Mouse (Mus musculus) liver, adult 2 months (tissue): ENCODE measurements around the gene Srebf2. TPM values are rescaled to one million over a fixed set of nuclear protein-coding genes. Genes with fewer than 3 reads are reported as not detected.
A peak's percentile ranks its signal among the peaks of the same experiment; 100 is the strongest.

ENCODE experiments used
- DNase-seq: peaks from one replicate; pipeline ENCODE4 v3.0.0-alpha.2; 2011; ENCODE audit warnings: low read depth, low spot score; ENCODE audit errors: extremely low read depth
- H3K27ac ChIP-seq: fragments of 200-500 bp; replicated peaks from 2 replicates; pipeline ENCODE4 v1.5.1; 2012; ENCODE audit warnings: low read depth, mild to moderate bottlenecking, control low read depth, inconsistent platforms, low read length; ENCODE audit not compliant: insufficient read depth
- H3K27me3 ChIP-seq: fragments of 200-500 bp; 2 replicates; pipeline ENCODE4 v1.6.1; 2012; ENCODE audit warnings: mild to moderate bottlenecking, moderate library complexity, low read length, inconsistent platforms; ENCODE audit not compliant: control insufficient read depth, insufficient read depth
- H3K36me3 ChIP-seq: fragments of 200-500 bp; 2 replicates; pipeline ENCODE4 v1.6.1; 2012; ENCODE audit warnings: low read length, inconsistent platforms; ENCODE audit not compliant: control insufficient read depth, insufficient read depth
- H3K4me1 ChIP-seq: fragments of 200-500 bp; 2 replicates; pipeline ENCODE4 v1.6.1; 2011; ENCODE audit warnings: low read length; ENCODE audit not compliant: control insufficient read depth, insufficient read depth
- H3K4me3 ChIP-seq: fragments of 200-500 bp; 2 replicates; pipeline ENCODE4 v1.5.1; 2011; ENCODE audit warnings: low read depth, mild to moderate bottlenecking, control low read depth, low read length, moderate library complexity; ENCODE audit not compliant: insufficient read depth
- H3K79me2 ChIP-seq: fragments of 200-500 bp; 2 replicates; pipeline ENCODE4 v1.6.1; 2012; ENCODE audit warnings: inconsistent platforms, mild to moderate bottlenecking, low read length, moderate library complexity; ENCODE audit not compliant: control insufficient read depth, insufficient read depth
- H3K9ac ChIP-seq: fragments of 200-500 bp; 2 replicates; pipeline ENCODE4 v1.6.1; 2012; ENCODE audit warnings: low read depth, mild to moderate bottlenecking, control low read depth, inconsistent platforms, low read length
- CTCF ChIP-seq: fragments of 200-500 bp; IDR thresholded peaks from 2 replicates; pipeline ENCODE4 v1.5.1; 2011; ENCODE audit warnings: low read depth, low read length, control low read depth
- POLR2A ChIP-seq: fragments of 200-500 bp; IDR thresholded peaks from 2 replicates; pipeline ENCODE4 v1.6.1; 2011; ENCODE audit warnings: low read length, control low read depth; ENCODE audit not compliant: insufficient read depth; ENCODE audit errors: extremely low read depth
- WGBS: fragments of 180-500 bp; shearing (Covaris S2); methylation state at CpG from one replicate; pipeline ENCODE4 v1.1.7; 2018; 5-methylcytosine and 5-hydroxymethylcytosine counted together
- polyA plus RNA-seq: library from polyadenylated mRNA; depleted of rRNA; stranded (reverse); fragments of >200 nt; gene quantifications from 2 replicates; pipeline ENCODE4 v1.2.3, GENCODE M21; 2012
- total RNA-seq: library from RNA; depleted of rRNA; stranded (reverse); fragments of >200 nt; gene quantifications from 2 replicates; pipeline ENCODE4 v1.2.3, GENCODE M21; 2014

The Srebf2 gene
- total and polyA plus RNA-seq, 2 experiments = 16.5 to 66.3 TPM

- TF ChIP-seq CTCF (no peak), POLR2A (no peak)
- Histone ChIP-seq H3K36me3 (no peaks in the 10 kb centered on the region), H3K79me2 (peaks cover 56% of the 10 kb centered on the region; the same call in 1 of the 2 replicates), H3K9ac (no peak overlapping the region), H3K27ac (no peak overlapping the region), H3K4me1 (peaks cover 2% of the 10 kb centered on the region), H3K27me3 (no peaks in the 10 kb centered on the region), H3K4me3 (no peak overlapping the region)
- 78% methylated on average over 17 of the region's 17 CpGs for WGBS
- no peak for DNase-seq
Measured at GRCm38 (mm10) chr15:82158243-82159035, 11.5 kb downstream of the Srebf2 start.

- Histone ChIP-seq H3K36me3 (no peaks in the 10 kb centered on the region), H3K79me2 (peaks cover 48% of the 10 kb centered on the region; the same call in 1 of the 2 replicates), H3K27ac (no peak overlapping the region), H3K9ac (no peak overlapping the region), H3K27me3 (no peaks in the 10 kb centered on the region), H3K4me1 (peaks cover 2% of the 10 kb centered on the region), H3K4me3 (no peak overlapping the region)
- DNase-seq = no peak
- TF ChIP-seq CTCF (no peak), POLR2A (no peak)
- 88% methylated on average over 9 of the region's 9 CpGs for WGBS
Measured at GRCm38 (mm10) chr15:82159471-82159870, 12.5 kb downstream of the Srebf2 start.

- TF ChIP-seq POLR2A = no peak
- no peak for TF ChIP-seq CTCF
- Histone ChIP-seq H3K27me3 (no peaks in the 10 kb centered on the region), H3K4me1 (peaks cover 2% of the 10 kb centered on the region), H3K79me2 (peaks cover 41% of the 10 kb centered on the region; the same call in 1 of the 2 replicates), H3K36me3 (no peaks in the 10 kb centered on the region), H3K27ac (no peak overlapping the region), H3K9ac (no peak overlapping the region), H3K4me3 (no peak overlapping the region)
- DNase-seq = peak; percentile 63
- 40% methylated on average over 11 of the region's 11 CpGs for WGBS
Measured at GRCm38 (mm10) chr15:82160731-82161640, 14.0 kb downstream of the Srebf2 start.

- WGBS = 90% methylated on average over 12 of the region's 12 CpGs
- Histone ChIP-seq H3K4me3 (no peak overlapping the region), H3K9ac (no peak overlapping the region), H3K79me2 (peaks cover 43% of the 10 kb centered on the region; the same call in 1 of the 2 replicates), H3K4me1 (peaks cover 6% of the 10 kb centered on the region), H3K27ac (no peak overlapping the region), H3K27me3 (no peaks in the 10 kb centered on the region), H3K36me3 (no peaks in the 10 kb centered on the region)
- DNase-seq = no peak
- TF ChIP-seq CTCF (no peak), POLR2A (no peak)
Measured at GRCm38 (mm10) chr15:82161965-82162600, 15.1 kb downstream of the Srebf2 start.

GRCm38 (mm10) chr15:82163356-82164060 lies 16.5 kb downstream of the Srebf2 start:
- no peak overlapping the region for H3K4me3 ChIP-seq
- WGBS = 85% methylated on average over 10 of the region's 10 CpGs
- H3K27me3 ChIP-seq = no peaks in the 10 kb centered on the region
- H3K27ac ChIP-seq = no peak overlapping the region
- no peak for DNase-seq
- peaks cover 42% of the 10 kb centered on the region; the same call in 1 of the 2 replicates for H3K79me2 ChIP-seq
- no peak overlapping the region for H3K9ac ChIP-seq
- peaks cover 8% of the 10 kb centered on the region for H3K4me1 ChIP-seq
- no peaks in the 10 kb centered on the region for H3K36me3 ChIP-seq
- TF ChIP-seq CTCF (no peak), POLR2A (no peak)
